ENCODE assay signal across 8 mouse cellular contexts in genomic region chr10:59503433-59504210, GRCm38 (mm10).
DNase-seq lines count a peak whose midpoint lies in the region; ATAC-seq lines count a peak whose summit lies in the region.

No protein-coding gene starts in this region.

- peaks cover 16% of the 10 kb centered on the region for H3K4me1 ChIP-seq in heart, embryonic 11.5 days (ENCODE audit: control insufficient read depth, insufficient read depth, low read length)
- H3K4me1 ChIP-seq in limb, embryonic 12.5 days (replicated peaks): peaks cover 24% of the 10 kb centered on the region
- peaks cover 11% of the 10 kb centered on the region for H3K4me1 ChIP-seq in midbrain, embryonic 13.5 days (replicated peaks)

- H3K4me3 ChIP-seq in heart, embryonic 11.5 days (ENCODE audit: low read depth, low read length): peak overlapping the region; percentile 16
- H3K4me3 ChIP-seq in limb, embryonic 12.5 days (replicated peaks): peak overlapping the region; percentile 16; the same call in 1 of the 2 replicates
- no peak overlapping the region; the same call in 1 of the 2 replicates for H3K4me3 ChIP-seq in midbrain, embryonic 13.5 days (replicated peaks)

- no peaks in the 10 kb centered on the region for H3K36me3 ChIP-seq in heart, embryonic 11.5 days (ENCODE audit: control insufficient read depth, insufficient read depth, low read length)
- H3K36me3 ChIP-seq in limb, embryonic 12.5 days: no peaks in the 10 kb centered on the region
- H3K36me3 ChIP-seq in midbrain, embryonic 13.5 days: no peaks in the 10 kb centered on the region

- H3K9ac ChIP-seq in heart, embryonic 11.5 days (ENCODE audit: low read depth, low read length): no peak overlapping the region
- no peak overlapping the region; the same call in 1 of the 2 replicates for H3K9ac ChIP-seq in limb, embryonic 12.5 days (replicated peaks)
- H3K9ac ChIP-seq in midbrain, embryonic 13.5 days (replicated peaks): peak overlapping the region; percentile 37; the same call in 1 of the 2 replicates

- H3K27ac ChIP-seq in heart, embryonic 11.5 days (ENCODE audit: low read depth, low read length): no peak overlapping the region
- 0 out of 2 replicates have a peak overlapping the region, but pooled peaks have one; percentile 29 for H3K27ac ChIP-seq in limb, embryonic 12.5 days
- H3K27ac ChIP-seq in midbrain, embryonic 13.5 days: no peak overlapping the region

- ATAC-seq in heart, embryonic 11.5 days (replicated peaks; ENCODE audit: insufficient number of reproducible peaks, low FRiP score, low TSS enrichment): no peak
- ATAC-seq in limb, embryonic 12.5 days (ENCODE audit: insufficient number of reproducible peaks, insufficient read depth, low FRiP score, low TSS enrichment, low read depth): 0 out of 2 replicates have a peak, but pooled peaks have one; percentile 47
- peak; percentile 81 for ATAC-seq in midbrain, embryonic 13.5 days
- ATAC-seq in erythroid progenitor cell, adult 5-6 weeks (replicated peaks; ENCODE audit: low FRiP score, poor library complexity, severe bottlenecking): no peak

- no peaks in the 10 kb centered on the region for H3K27me3 ChIP-seq in heart, embryonic 11.5 days (ENCODE audit: control insufficient read depth, insufficient read depth, low read length)
- 0 out of 2 replicates have a peak, but pooled peaks cover 3% of the 10 kb centered on the region for H3K27me3 ChIP-seq in limb, embryonic 12.5 days
- H3K27me3 ChIP-seq in midbrain, embryonic 13.5 days: no peaks in the 10 kb centered on the region

- no peaks in the 10 kb centered on the region for H3K9me3 ChIP-seq in heart, embryonic 11.5 days (replicated peaks; ENCODE audit: control insufficient read depth, low read length)
- H3K9me3 ChIP-seq in limb, embryonic 12.5 days: no peaks in the 10 kb centered on the region
- no peaks in the 10 kb centered on the region for H3K9me3 ChIP-seq in midbrain, embryonic 13.5 days

- peak; percentile 56 for DNase-seq in urinary bladder, postnatal 14 days (ENCODE audit: low spot score)
- no peak for DNase-seq in urinary bladder, adult 2 months (ENCODE audit: low spot score)
- DNase-seq in kidney, adult 8-10 months: peak; percentile 29 to 37
- DNase-seq in testis, postnatal 10 days (ENCODE audit: low spot score): peak; percentile 62

- peak overlapping the region; percentile 51 for H3K4me2 ChIP-seq in heart, embryonic 11.5 days
- peak overlapping the region; percentile 47 for H3K4me2 ChIP-seq in limb, embryonic 12.5 days
- H3K4me2 ChIP-seq in midbrain, embryonic 13.5 days (replicated peaks): peak overlapping the region; percentile 44

- 54% methylated on average over 31 of the region's 31 CpGs for WGBS in heart, embryonic 11.5 days (ENCODE audit: insufficient replicate concordance)
- WGBS in limb, embryonic 12.5 days: 43% methylated on average over 31 of the region's 31 CpGs
- 55% methylated on average over 31 of the region's 31 CpGs for WGBS in midbrain, embryonic 13.5 days

Comparison
In these comparisons a context has a peak if more than half of its experiments do, and no peak if none do; other contexts are left out.
1. ATAC-seq: peak in limb, embryonic 12.5 days (single experiment) and midbrain, embryonic 13.5 days (single experiment); none in heart, embryonic 11.5 days (single experiment) and erythroid progenitor cell, adult 5-6 weeks (single experiment).
2. Peak in every context shown above with its lines, with median percentiles within 50 percentile points of each other: H3K4me2 ChIP-seq.